Mouse (Mus musculus) testis, postnatal 14 days (tissue): Measurements from ENCODE around the gene D11Wsu47e.
"Not testable (repeated sequence)": the region's sequence is repeated elsewhere in the genome, so short reads cannot be mapped to it uniquely, and the experiment has no call there.

Experiments
- DNase-seq: peaks from one replicate; pipeline ENCODE4 v3.0.0; 2021; ENCODE audit warnings: low spot score

D11Wsu47e gene

GRCm38 (mm10) chr11:113683957-113684706 lies at the start of gene D11Wsu47e, which contains the start of gene Fam104a:
D11Wsu47e (plus strand) TSS chr11:113684412.
Fam104a (minus strand) TSS chr11:113684155.
- DNase-seq = peak; percentile 96

- DNase-seq = no peak
Measured at GRCm38 (mm10) chr11:113634699-113635121, 49.5 kb upstream of the D11Wsu47e start.

- no peak for DNase-seq
Measured at GRCm38 (mm10) chr11:113638680-113639079, 45.5 kb upstream of the D11Wsu47e start.

DNA sequence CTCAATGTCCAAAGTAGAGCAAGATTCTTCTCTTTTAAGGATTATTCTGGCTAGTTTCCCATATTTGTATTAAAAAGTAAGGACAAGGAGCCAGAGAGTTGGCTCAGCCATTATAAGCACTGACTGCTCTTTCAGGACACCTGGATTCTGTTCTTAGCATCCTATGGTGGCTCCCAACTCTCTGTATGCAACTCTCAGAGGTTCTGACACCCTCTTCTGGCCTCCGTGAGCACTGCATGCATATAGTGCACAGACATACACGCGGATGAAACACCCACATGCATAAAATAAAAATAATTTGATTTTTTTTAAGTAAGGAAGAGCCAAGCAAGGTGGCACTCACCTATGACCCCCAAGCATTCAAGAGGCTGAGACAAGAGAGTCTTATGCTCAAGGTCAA lies 39.0 kb upstream of the D11Wsu47e start:
- DNase-seq = no peak

DNA sequence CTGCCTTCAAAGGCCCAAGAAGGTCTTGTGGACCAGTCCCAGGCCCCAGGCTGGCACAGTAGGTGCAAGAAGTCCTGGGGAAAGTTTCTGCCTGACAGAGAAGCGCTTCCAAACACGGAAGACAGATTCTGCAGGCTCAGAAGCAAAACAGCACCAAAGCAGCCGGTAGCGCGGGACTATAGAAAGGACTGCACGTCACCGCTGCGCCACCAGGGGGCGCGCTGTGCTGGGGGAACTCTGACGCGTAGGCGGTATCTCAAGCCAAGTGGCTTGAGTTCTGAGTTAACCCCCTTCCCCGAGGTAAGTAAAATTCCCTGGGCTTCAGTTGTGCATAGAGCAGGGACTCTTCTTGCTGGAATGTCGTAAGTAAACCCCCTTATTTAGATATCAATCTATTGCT lies 36.1 kb upstream of the D11Wsu47e start:
- peak; percentile 78 for DNase-seq

- no peak for DNase-seq
Measured at GRCm38 (mm10) chr11:113648690-113649352, 35.4 kb upstream of the D11Wsu47e start, which contains the start of gene Cog1. Cog1 (plus strand) TSS chr11:113649169.

GRCm38 (mm10) chr11:113649353-113650210 lies 34.6 kb upstream of the D11Wsu47e start, which contains the start of gene Slc39a11:
Slc39a11 (minus strand) TSS chr11:113650079.
- peak; percentile 66 for DNase-seq

- no peak for DNase-seq
Measured at GRCm38 (mm10) chr11:113651206-113651906, 32.9 kb upstream of the D11Wsu47e start.

- peak; percentile 69 for DNase-seq
Measured at GRCm38 (mm10) chr11:113651907-113652273, 32.3 kb upstream of the D11Wsu47e start.

DNA sequence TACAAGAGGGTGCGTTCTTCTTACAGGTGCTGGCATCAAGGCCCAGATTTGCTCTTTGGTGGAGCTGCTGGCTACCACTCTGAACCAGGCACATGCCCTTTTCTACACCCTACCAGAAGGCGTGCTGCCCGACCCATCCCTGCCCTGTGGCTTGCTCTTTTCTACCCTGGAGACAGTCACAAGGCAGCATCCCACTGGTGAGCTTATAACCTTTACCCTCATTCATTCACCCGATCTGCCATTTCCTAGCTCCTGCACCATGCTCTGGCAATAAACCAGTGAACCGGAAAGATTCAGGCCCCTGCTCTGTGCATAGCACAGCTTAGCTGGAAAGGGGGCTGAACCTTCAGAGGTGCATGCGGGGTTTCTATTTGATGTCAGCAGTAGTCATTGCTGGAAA lies 31.7 kb upstream of the D11Wsu47e start:
- DNase-seq = no peak

GRCm38 (mm10) chr11:113654105-113654504 lies 30.1 kb upstream of the D11Wsu47e start:
- no peak for DNase-seq

DNA sequence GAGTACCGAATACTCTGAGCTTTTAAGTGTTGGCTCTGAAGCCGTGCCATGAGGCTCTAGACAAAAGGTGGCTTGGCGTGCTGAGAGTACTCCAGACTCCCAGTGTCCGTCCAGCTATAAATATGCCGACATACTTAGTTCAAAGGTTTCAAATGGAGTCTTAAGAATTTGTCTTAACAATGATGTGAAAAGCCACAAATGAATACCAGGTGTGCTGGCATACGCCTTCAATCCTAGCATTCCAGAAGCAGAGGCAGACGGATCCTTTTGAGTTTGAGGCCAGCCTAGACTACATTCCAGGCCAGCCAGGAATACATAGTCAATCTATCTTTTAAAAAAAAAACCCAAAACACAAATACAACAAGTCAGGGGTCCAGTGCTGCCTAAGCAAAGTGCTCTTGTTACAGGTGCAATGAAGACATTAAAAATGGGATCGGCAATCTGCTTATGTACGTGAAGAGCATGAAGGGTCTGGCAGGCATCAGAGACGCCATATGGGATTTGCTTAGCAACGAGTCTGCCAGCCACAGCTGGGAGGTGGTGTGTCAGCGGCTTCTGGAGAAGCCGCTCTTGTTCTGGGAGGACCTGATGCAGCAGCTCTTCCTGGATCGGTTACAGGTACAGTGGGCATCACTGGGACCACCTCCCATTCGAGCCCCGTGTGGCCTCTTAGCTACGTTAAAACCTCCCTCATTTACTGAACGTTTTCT lies 29.5 kb upstream of the D11Wsu47e start:
- no peak for DNase-seq

DNA sequence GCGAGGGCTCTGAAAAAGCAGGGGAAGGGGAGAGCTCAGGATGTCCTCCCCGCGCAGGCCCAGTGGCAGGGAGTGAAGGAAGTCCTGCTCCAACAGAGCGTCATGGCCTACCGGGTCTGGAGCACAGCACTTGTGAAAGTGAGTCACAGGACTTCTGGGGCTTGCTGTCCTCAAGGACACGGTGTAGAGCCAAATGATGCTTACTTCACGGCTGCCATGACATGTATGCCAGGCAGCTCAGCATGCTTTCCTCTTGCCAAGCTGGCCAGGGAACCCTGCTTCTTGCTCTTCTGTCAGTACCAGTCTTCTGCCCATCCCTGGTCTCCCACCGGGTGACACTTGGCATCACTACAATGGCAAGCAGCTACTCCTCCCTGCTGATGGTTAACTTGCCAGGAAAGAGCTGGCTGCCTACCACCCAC lies 27.7 kb upstream of the D11Wsu47e start:
- DNase-seq = no peak

- DNase-seq = no peak
Measured at GRCm38 (mm10) chr11:113657221-113657620, 27.0 kb upstream of the D11Wsu47e start.

DNA sequence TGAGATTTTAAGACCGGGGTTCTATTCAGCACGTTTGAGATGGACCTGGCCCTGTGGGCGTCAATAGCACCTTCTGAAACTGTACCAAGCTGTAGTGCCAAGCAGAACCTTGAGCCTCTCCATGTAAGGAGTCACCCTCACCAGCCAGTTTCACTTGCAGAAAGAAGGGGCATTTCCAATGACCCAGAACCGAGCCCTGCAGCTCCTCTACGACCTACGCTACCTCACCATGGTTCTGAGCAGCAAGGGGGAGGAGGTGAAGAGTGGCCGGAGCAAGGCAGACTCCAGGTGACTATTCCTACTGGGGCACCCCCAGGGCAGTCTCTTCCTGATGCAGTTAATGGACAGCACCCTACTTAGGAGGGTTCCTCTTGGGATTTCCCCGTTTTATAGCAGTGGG lies 25.9 kb upstream of the D11Wsu47e start:
- no peak for DNase-seq

- DNase-seq = no peak
Measured at GRCm38 (mm10) chr11:113658763-113659162, 25.4 kb upstream of the D11Wsu47e start.

DNA sequence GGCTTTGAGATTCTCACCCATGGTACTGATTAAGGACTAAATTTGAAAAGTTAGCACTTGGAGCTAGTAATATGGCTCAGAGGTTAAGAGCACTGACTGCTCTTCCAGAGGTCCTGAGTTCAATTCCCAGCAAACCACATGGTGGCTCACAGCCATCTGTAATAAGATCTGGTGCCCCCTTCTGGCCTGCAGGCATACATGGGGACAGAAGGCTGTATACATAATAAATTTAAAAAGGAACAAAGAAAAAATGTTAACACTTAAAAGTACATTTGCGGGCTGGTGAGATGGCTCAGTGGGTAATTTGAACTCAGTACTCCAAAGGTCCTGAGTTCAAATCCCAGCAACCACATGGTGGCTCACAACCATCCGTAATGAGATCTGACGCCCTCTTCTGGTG lies 24.0 kb upstream of the D11Wsu47e start:
- DNase-seq = not testable (repeated sequence)

DNA sequence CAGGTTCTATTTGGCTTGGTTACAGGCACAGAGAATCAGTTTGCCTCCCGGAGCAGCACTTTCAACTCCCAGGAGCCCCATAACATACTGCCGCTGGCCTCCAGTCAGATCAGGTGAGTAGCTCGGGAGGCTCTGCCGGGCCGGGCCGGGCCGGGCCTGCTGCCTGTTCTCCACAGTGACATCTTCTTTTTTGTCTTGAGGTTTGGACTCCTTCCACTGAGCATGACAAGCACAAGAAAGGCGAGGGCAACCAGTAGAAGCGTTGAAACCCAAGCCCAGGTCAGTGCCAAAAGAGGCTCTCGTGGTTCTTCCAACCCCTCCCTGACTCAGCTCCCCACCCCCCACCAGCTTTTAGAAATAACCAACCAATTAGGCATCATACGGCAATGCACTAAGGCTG lies 23.3 kb upstream of the D11Wsu47e start:
- DNase-seq = no peak

DNA sequence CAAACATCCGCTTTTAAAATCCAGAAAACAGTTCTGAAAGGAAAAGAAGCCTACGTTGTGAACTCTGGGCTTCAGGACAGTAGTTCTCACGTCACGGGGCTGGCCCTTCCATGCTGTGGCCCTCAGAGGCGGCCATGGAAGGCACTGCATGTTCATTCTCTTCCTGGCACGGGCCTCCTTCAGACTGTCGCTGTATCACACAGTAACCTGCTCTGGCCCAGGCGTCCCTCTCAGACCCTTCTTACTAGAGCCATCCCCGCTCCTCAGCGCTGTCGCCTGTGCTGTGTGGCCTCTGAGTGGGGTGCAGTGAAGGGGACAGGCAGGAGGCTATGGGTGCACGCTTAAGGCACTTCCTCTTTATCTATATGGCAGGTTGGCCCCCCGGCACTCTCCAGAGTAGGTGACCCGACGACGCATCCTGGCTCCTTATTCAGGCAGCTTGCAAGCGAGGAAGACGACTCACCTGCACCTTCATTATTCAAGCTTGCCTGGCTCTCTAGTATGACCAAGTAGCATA lies 22.3 kb upstream of the D11Wsu47e start:
- DNase-seq = no peak

GRCm38 (mm10) chr11:113664279-113664678 lies 19.9 kb upstream of the D11Wsu47e start:
- no peak for DNase-seq

DNA sequence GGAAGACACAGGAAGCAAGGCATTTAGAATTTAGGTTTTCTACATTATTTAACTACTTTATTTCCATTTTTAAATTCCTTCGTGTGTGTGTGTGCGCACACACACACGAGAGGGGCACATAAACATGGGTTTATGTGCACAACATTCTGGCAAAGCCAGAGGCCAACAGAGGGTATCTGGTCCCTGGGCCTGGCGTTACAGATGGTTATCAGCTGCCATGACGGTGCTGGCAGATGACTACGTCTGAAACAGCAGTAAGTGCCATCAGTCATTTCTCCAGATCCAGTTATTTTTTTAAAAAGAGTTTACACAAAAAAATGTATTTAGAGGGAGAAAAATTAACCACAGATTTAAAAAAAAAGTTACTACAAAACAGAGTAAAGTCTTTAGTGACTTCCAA lies 18.0 kb upstream of the D11Wsu47e start:
- no peak for DNase-seq
